Mouse (Mus musculus) CH12.LX (cell line): ENCODE data around the gene Sgsh. TPM values are rescaled to one million over a fixed set of nuclear protein-coding genes. Genes with fewer than 3 reads are reported as not detected.

Experiments
- DNase-seq: peaks from one replicate; pipeline ENCODE4 v3.0.0-alpha.2; 2013; ENCODE audit errors: extremely low read depth
- H3K27ac ChIP-seq: 2 replicates; pipeline ENCODE4 v1.5.1; 2012; ENCODE audit warnings: low read depth, mild to moderate bottlenecking, control low read depth, moderate library complexity; ENCODE audit not compliant: insufficient read depth
- H3K27me3 ChIP-seq: replicated peaks from 2 replicates; pipeline ENCODE3; 2012; ENCODE audit warnings: inconsistent platforms
- H3K36me3 ChIP-seq, 2 experiments: replicated peaks in 1 of 2; 2 replicates each; pipeline versions ENCODE3 to v1.6.1; 2012; ENCODE audit warnings: inconsistent platforms in 1 of 2, low read length in 1 of 2, mild to moderate bottlenecking in 1 of 2, mixed read lengths in 1 of 2, moderate library complexity in 1 of 2; ENCODE audit not compliant: control insufficient read depth in 1 of 2, insufficient read depth in 1 of 2
- H3K4me1 ChIP-seq, 2 experiments: 2 replicates each; pipeline ENCODE4 v1.6.1; 2012; ENCODE audit warnings: inconsistent platforms in 1 of 2, moderate library complexity in 1 of 2; ENCODE audit not compliant: insufficient read depth in 2 of 2, control insufficient read depth in 1 of 2
- H3K4me2 ChIP-seq: 2 replicates; pipeline ENCODE4 v1.6.1; 2012; ENCODE audit warnings: low read depth, mild to moderate bottlenecking, control low read depth; ENCODE audit not compliant: poor library complexity, insufficient read depth, severe bottlenecking
- H3K4me3 ChIP-seq, 3 experiments: fragments of 150-350 bp in 1 of 3; sonication (generic) in 1 of 3; replicated peaks in 1 of 3; 2 replicates each; pipeline versions ENCODE3 to v1.5.1; 2011 to 2012; ENCODE audit warnings: low read depth in 2 of 3, low read length in 2 of 3, mild to moderate bottlenecking in 2 of 3, moderate library complexity in 2 of 3, control low read depth in 1 of 3, improper control_type of control experiment in 1 of 3, inconsistent platforms in 1 of 3, mixed read lengths in 1 of 3; ENCODE audit not compliant: poor library complexity in 1 of 3
- H3K79me2 ChIP-seq: replicated peaks from 2 replicates; pipeline ENCODE4 v1.6.1; 2012; ENCODE audit warnings: mild to moderate bottlenecking, moderate library complexity; ENCODE audit not compliant: control insufficient read depth, poor library complexity, insufficient read depth, severe bottlenecking; ENCODE audit errors: extremely low read depth
- H3K9ac ChIP-seq: 2 replicates; pipeline ENCODE4 v1.6.1; 2012; ENCODE audit warnings: low read depth, mild to moderate bottlenecking, control low read depth, moderate library complexity; ENCODE audit not compliant: insufficient read depth
- H3K9me3 ChIP-seq: replicated peaks from 2 replicates; pipeline ENCODE3; 2012; ENCODE audit warnings: low read length, inconsistent platforms, mixed read lengths
- BHLHE40 ChIP-seq: IDR thresholded peaks from 2 replicates; pipeline ENCODE4 v1.6.1; 2011; ENCODE audit warnings: mild to moderate bottlenecking, low read depth, low read length, improper control_type of control experiment
- CHD2 ChIP-seq: IDR thresholded peaks from 2 replicates; pipeline ENCODE4 v1.6.1; 2011; ENCODE audit warnings: low read length, improper control_type of control experiment
- CTCF ChIP-seq, 2 experiments: IDR thresholded peaks in 1 of 2; conservative IDR thresholded peaks in 1 of 2; 2 replicates each; pipeline ENCODE4 v1.5.1; 2011 to 2012; ENCODE audit warnings: low read depth in 2 of 2, low read length in 2 of 2, improper control_type of control experiment in 1 of 2, inconsistent platforms in 1 of 2, mild to moderate bottlenecking in 1 of 2, moderate library complexity in 1 of 2
- ELF1 ChIP-seq: IDR thresholded peaks from 2 replicates; pipeline ENCODE4 v1.6.1; 2014; ENCODE audit warnings: low read depth, mild to moderate bottlenecking, inconsistent platforms, low read length, improper control_type of control experiment
- EP300 ChIP-seq: IDR thresholded peaks from 2 replicates; pipeline ENCODE4 v1.6.1; 2011; ENCODE audit warnings: low read length, improper control_type of control experiment
- ETS1 ChIP-seq: conservative IDR thresholded peaks from 2 replicates; pipeline ENCODE4 v1.6.1; 2012; ENCODE audit warnings: low read depth, mild to moderate bottlenecking, inconsistent platforms, low read length, improper control_type of control experiment, moderate library complexity
- GABPA ChIP-seq: IDR thresholded peaks from 2 replicates; pipeline ENCODE4 v1.6.1; 2012; ENCODE audit warnings: low read depth, low read length, improper control_type of control experiment, inconsistent platforms; ENCODE audit not compliant: insufficient replicate concordance
- HCFC1 ChIP-seq: IDR thresholded peaks from 2 replicates; pipeline ENCODE4 v1.6.1; 2012; ENCODE audit warnings: low read depth, mild to moderate bottlenecking, inconsistent platforms, low read length, improper control_type of control experiment
- IRF4 ChIP-seq: IDR thresholded peaks from 2 replicates; pipeline ENCODE4 v1.6.1; 2014; ENCODE audit warnings: low read depth, mild to moderate bottlenecking, inconsistent platforms, low read length, improper control_type of control experiment
- JUN ChIP-seq: IDR thresholded peaks from 2 replicates; pipeline ENCODE4 v1.6.1; 2011; ENCODE audit warnings: low read depth, mild to moderate bottlenecking, low read length, improper control_type of control experiment, moderate library complexity; ENCODE audit not compliant: insufficient read depth
- JUND ChIP-seq: conservative IDR thresholded peaks from 2 replicates; pipeline ENCODE4 v1.6.1; 2011; ENCODE audit warnings: low read depth, low read length, improper control_type of control experiment
- KAT2A ChIP-seq: IDR thresholded peaks from 2 replicates; pipeline ENCODE4 v1.6.1; 2012; ENCODE audit warnings: low read length, improper control_type of control experiment, inconsistent platforms; ENCODE audit not compliant: insufficient replicate concordance
- MAFK ChIP-seq: IDR thresholded peaks from 2 replicates; pipeline ENCODE4 v1.6.1; 2011; ENCODE audit warnings: low read length, improper control_type of control experiment; ENCODE audit not compliant: insufficient replicate concordance
- MEF2A ChIP-seq: IDR thresholded peaks from 2 replicates; pipeline ENCODE4 v1.6.1; 2014; ENCODE audit warnings: low read depth, mild to moderate bottlenecking, inconsistent platforms, low read length, improper control_type of control experiment, borderline replicate concordance
- MXI1 ChIP-seq: IDR thresholded peaks from 2 replicates; pipeline ENCODE4 v1.6.1; 2011; ENCODE audit warnings: mild to moderate bottlenecking, low read depth, low read length, improper control_type of control experiment
- MYC ChIP-seq: IDR thresholded peaks from 2 replicates; pipeline ENCODE4 v1.6.1; 2011; ENCODE audit warnings: low read depth, mild to moderate bottlenecking, improper control_type of control experiment, low read length
- NELFE ChIP-seq: IDR thresholded peaks from 2 replicates; pipeline ENCODE4 v1.6.1; 2011; ENCODE audit warnings: low read depth, low read length, improper control_type of control experiment
- NRF1 ChIP-seq: IDR thresholded peaks from 2 replicates; pipeline ENCODE4 v1.6.1; 2014; ENCODE audit warnings: low read depth, mild to moderate bottlenecking, inconsistent platforms, low read length, improper control_type of control experiment, moderate library complexity
- PAX5 ChIP-seq: IDR thresholded peaks from 2 replicates; pipeline ENCODE4 v1.6.1; 2012; ENCODE audit warnings: low read length, inconsistent platforms, mixed read lengths
- POLR2A ChIP-seq: IDR thresholded peaks from 2 replicates; pipeline ENCODE4 v1.6.1; 2011; ENCODE audit warnings: low read depth, mild to moderate bottlenecking, improper control_type of control experiment, low read length
- POLR2AphosphoS2 ChIP-seq: IDR thresholded peaks from 2 replicates; pipeline ENCODE4 v1.6.1; 2011; ENCODE audit warnings: low read depth, low read length, improper control_type of control experiment
- RAD21 ChIP-seq: IDR thresholded peaks from 2 replicates; pipeline ENCODE4 v1.6.1; 2011; ENCODE audit warnings: low read depth, mild to moderate bottlenecking, low read length, improper control_type of control experiment, moderate library complexity
- RCOR1 ChIP-seq: conservative IDR thresholded peaks from 2 replicates; pipeline ENCODE4 v1.6.1; 2012; ENCODE audit warnings: low read depth, mild to moderate bottlenecking, inconsistent platforms, low read length, improper control_type of control experiment
- SIN3A ChIP-seq: IDR thresholded peaks from 2 replicates; pipeline ENCODE4 v1.6.1; 2012; ENCODE audit warnings: low read length, improper control_type of control experiment, inconsistent platforms
- SMC3 ChIP-seq: IDR thresholded peaks from 2 replicates; pipeline ENCODE4 v1.6.1; 2011; ENCODE audit warnings: low read depth, low read length, improper control_type of control experiment
- TBP ChIP-seq: conservative IDR thresholded peaks from 2 replicates; pipeline ENCODE4 v1.6.1; 2011; ENCODE audit warnings: low read depth, low read length, improper control_type of control experiment
- UBTF ChIP-seq: IDR thresholded peaks from 2 replicates; pipeline ENCODE4 v1.6.1; 2012; ENCODE audit warnings: low read depth, mild to moderate bottlenecking, inconsistent platforms, low read length, improper control_type of control experiment, moderate library complexity
- USF1 ChIP-seq: IDR thresholded peaks from 2 replicates; pipeline ENCODE4 v1.6.1; 2014; ENCODE audit warnings: low read depth, mild to moderate bottlenecking, inconsistent platforms, low read length, improper control_type of control experiment
- USF2 ChIP-seq: conservative IDR thresholded peaks from 2 replicates; pipeline ENCODE4 v1.6.1; 2011; ENCODE audit warnings: low read depth, low read length, improper control_type of control experiment
- ZKSCAN1 ChIP-seq: IDR thresholded peaks from 2 replicates; pipeline ENCODE4 v1.6.1; 2012; ENCODE audit warnings: low read depth, inconsistent platforms, low read length, improper control_type of control experiment, borderline replicate concordance
- ZMIZ1 ChIP-seq: IDR thresholded peaks from 2 replicates; pipeline ENCODE4 v1.6.1; 2012; ENCODE audit warnings: low read depth, mild to moderate bottlenecking, inconsistent platforms, low read length, improper control_type of control experiment
- ZNF384 ChIP-seq: IDR thresholded peaks from 2 replicates; pipeline ENCODE4 v1.6.1; 2012; ENCODE audit warnings: low read depth, low read length, improper control_type of control experiment, inconsistent platforms
- dilution Hi-C: fragments of 300-500 bp; cut with MboI; formaldehyde crosslinking; loops from 2 replicates; pipeline ENCODE4 v1.14.3; 2020; ENCODE audit warnings: low sequenced_read_pairs; ENCODE audit not compliant: extremely low pct_unique_long_range_greater_than_20kb, extremely low pct_ligation_motif_present
- in situ Hi-C: fragments of 300-500 bp; cut with MboI; formaldehyde crosslinking; loops from 3 replicates; pipeline ENCODE4 v1.14.3; 2019; ENCODE audit warnings: low sequenced_read_pairs, low pct_ligation_motif_present, low pct_unique_long_range_greater_than_20kb, mixed read lengths
- polyA plus RNA-seq: library from polyadenylated mRNA; unstranded; fragments of >175 nt; gene quantifications from 2 replicates; pipeline ENCODE4 v1.2.1, GENCODE M21; 2012; ENCODE audit warnings: low read depth; ENCODE audit not compliant: insufficient read length
- total RNA-seq, 2 experiments: library from RNA; depleted of rRNA; stranded (reverse); fragments of 300-350 nt in 1 of 2; fragments of >200 nt in 1 of 2; gene quantifications; 2 replicates each; pipeline ENCODE4 v1.2.3; 2012 to 2014

The Sgsh gene
- total and polyA plus RNA-seq, 3 experiments: 3.2 to 12.2 (median 10.6) TPM

- in situ Hi-C loops (no loop called here), dilution Hi-C loops (no loop called here)
- DNase-seq: no peak
- peaks cover 26 to 48% of the 10 kb centered on the region in 2 experiments for H3K4me1 ChIP-seq
- H3K27me3 ChIP-seq: peaks cover 40% of the 10 kb centered on the region
- H3K4me2 ChIP-seq: no peak overlapping the region
- no peak overlapping the region for H3K9ac ChIP-seq
- no peaks in the 10 kb centered on the region for H3K79me2 ChIP-seq
- H3K9me3 ChIP-seq: no peaks in the 10 kb centered on the region
- no peak overlapping the region for H3K27ac ChIP-seq
- H3K4me3 ChIP-seq: no peak overlapping the region
- no peak for TF ChIP-seq ZMIZ1
- TF ChIP-seq JUN: no peak
- TF ChIP-seq USF1: no peak
- no peak for TF ChIP-seq MYC
- TF ChIP-seq EP300: no peak
- TF ChIP-seq BHLHE40: no peak
- no peak for TF ChIP-seq SIN3A
- TF ChIP-seq RCOR1: no peak
- no peak for TF ChIP-seq NRF1
- peaks cover 0 to 2% of the 10 kb centered on the region in 2 experiments for H3K36me3 ChIP-seq
Measured at GRCm38 (mm10) chr11:119386306-119386705, 31.0 kb upstream of the Sgsh start.

GRCm38 (mm10) chr11:119384904-119385303, 29.6 kb upstream of the Sgsh start:
- Histone ChIP-seq H3K36me3 (peaks cover 0 to 9% of the 10 kb centered on the region in 2 experiments), H3K27ac (peak overlapping the region; percentile 85), H3K9ac (peak overlapping the region; percentile 38), H3K4me3 (no peak overlapping the region), H3K27me3 (peaks cover 26% of the 10 kb centered on the region), H3K9me3 (no peaks in the 10 kb centered on the region), H3K4me2 (peak overlapping the region; percentile 55), H3K4me1 (peaks cover 24 to 38% of the 10 kb centered on the region in 2 experiments), H3K79me2 (no peaks in the 10 kb centered on the region)
- in situ Hi-C loops: no loop called here
- peak; percentile 91 for DNase-seq
- dilution Hi-C loops: no loop called here
- TF ChIP-seq POLR2AphosphoS2 (no peak), ETS1 (peak; percentile 68; the same call in 1 of the 2 replicates), KAT2A (no peak), IRF4 (peak; percentile 77), BHLHE40 (peak; percentile 76), TBP (0 out of 2 replicates have a peak, but pooled peaks have one; percentile 42), ZNF384 (no peak), MAFK (no peak), GABPA (no peak), POLR2A (0 out of 2 replicates have a peak, but pooled peaks have one; percentile 36), PAX5 (no peak), MYC (peak; percentile 71; the same call in 1 of the 2 replicates), MEF2A (peak; percentile 100), JUND (no peak; the same call in 1 of the 2 replicates), USF2 (no peak), SMC3 (no peak), NELFE (peak; percentile 39; the same call in 1 of the 2 replicates), CTCF (conservative IDR thresholded peaks at IDR 0.05 in 1 of 2, IDR thresholded peaks at IDR 0.05 in 1 of 2; ENCODE audit: low read depth in 2 of 2, low read length in 2 of 2) (no peak), RCOR1 (0 out of 2 replicates have a peak, but pooled peaks have one; percentile 20), ZMIZ1 (no peak), CHD2 (no peak), UBTF (no peak), HCFC1 (0 out of 2 replicates have a peak, but pooled peaks have one; percentile 35), ELF1 (peak; percentile 68), MXI1 (no peak; the same call in 1 of the 2 replicates), SIN3A (peak; percentile 60; the same call in 1 of the 2 replicates), RAD21 (no peak), EP300 (peak; percentile 77), JUN (no peak), ZKSCAN1 (no peak)
